Mouse (Mus musculus) kidney, embryonic 15.5 days (tissue): ENCODE data around the gene Slc32a1. TPM values are rescaled to one million over a fixed set of nuclear protein-coding genes. Genes with fewer than 3 reads are reported as not detected.

Source experiments
- ATAC-seq: fragments of 200-750 bp; cut with Nextera tagmentation; replicated peaks from 2 replicates; pipeline ENCODE4 v1.8.0; 2017; ENCODE audit warnings: moderate TSS enrichment; ENCODE audit not compliant: low FRiP score
- H3K27ac ChIP-seq: fragments of 300-500 bp; sonication (generic); 2 replicates; pipeline ENCODE4 v1.5.1; 2015; ENCODE audit warnings: mild to moderate bottlenecking, inconsistent platforms
- H3K27me3 ChIP-seq: fragments of 300-500 bp; sonication (generic); 2 replicates; pipeline ENCODE4 v1.6.1; 2015; ENCODE audit warnings: inconsistent platforms
- H3K36me3 ChIP-seq: fragments of 300-500 bp; sonication (generic); 2 replicates; pipeline ENCODE4 v1.6.1; 2015; ENCODE audit warnings: inconsistent platforms
- H3K4me1 ChIP-seq: fragments of 300-500 bp; sonication (generic); 2 replicates; pipeline ENCODE4 v1.6.1; 2015; ENCODE audit warnings: inconsistent platforms
- H3K4me2 ChIP-seq: fragments of 300-500 bp; sonication (generic); 2 replicates; pipeline ENCODE4 v1.6.1; 2015; ENCODE audit warnings: moderate library complexity, mild to moderate bottlenecking, inconsistent platforms
- H3K4me3 ChIP-seq: fragments of 300-500 bp; sonication (generic); replicated peaks from 2 replicates; pipeline ENCODE4 v1.5.1; 2015; ENCODE audit warnings: mild to moderate bottlenecking, inconsistent platforms
- H3K9ac ChIP-seq: fragments of 300-500 bp; sonication (generic); 2 replicates; pipeline ENCODE4 v1.6.1; 2015; ENCODE audit warnings: mild to moderate bottlenecking, inconsistent platforms
- H3K9me3 ChIP-seq: fragments of 300-500 bp; sonication (generic); replicated peaks from 2 replicates; pipeline ENCODE4 v1.6.1; 2016; ENCODE audit warnings: inconsistent platforms
- WGBS: fragments of 180-500 bp; shearing (Covaris S2); methylation state at CpG from one replicate; pipeline ENCODE4 v1.1.7; 2015; ENCODE audit warnings: mixed read lengths; 5-methylcytosine and 5-hydroxymethylcytosine counted together
- microRNA counts: library from miRNA; unstranded; fragments of <30 nt; microRNA quantifications from one replicate; lab custom pipeline; 2016
- microRNA-seq: library from miRNA; unstranded; fragments of <30 nt; microRNA quantifications from one replicate; pipeline ENCODE4, GENCODE M21; 2016
- polyA plus RNA-seq: library from polyadenylated mRNA; unstranded; fragments of >200 nt; fragmentation: Nextera tagmentation; extraction: Ambion mirVana; gene quantifications from 2 replicates; pipeline ENCODE4 v1.2.1, GENCODE M21; 2015

Slc32a1 gene
- polyA plus RNA-seq, 1 experiment from 2014 or later, result 0.14 TPM

GRCm38 (mm10) chr2:158642587-158642986, 32.0 kb downstream of the Slc32a1 start:
- no peak for ATAC-seq
- WGBS, result 98% methylated on average over 2 of the region's 2 CpGs
- H3K4me1 ChIP-seq, result no peaks in the 10 kb centered on the region
- H3K9ac ChIP-seq, result no peak overlapping the region
- peaks cover 37% of the 10 kb centered on the region for H3K36me3 ChIP-seq
- no peak overlapping the region for H3K4me3 ChIP-seq
- no peak overlapping the region for H3K27ac ChIP-seq
- H3K27me3 ChIP-seq, result no peaks in the 10 kb centered on the region
- no peaks in the 10 kb centered on the region for H3K9me3 ChIP-seq
- no peak overlapping the region for H3K4me2 ChIP-seq

GRCm38 (mm10) chr2:158643791-158644190, 33.2 kb downstream of the Slc32a1 start:
- H3K4me3 ChIP-seq, result no peak overlapping the region
- H3K27ac ChIP-seq, result no peak overlapping the region
- no peak overlapping the region for H3K4me2 ChIP-seq
- no peaks in the 10 kb centered on the region for H3K9me3 ChIP-seq
- WGBS, result 71% methylated on average over 3 of the region's 3 CpGs
- H3K27me3 ChIP-seq, result no peaks in the 10 kb centered on the region
- no peak for ATAC-seq
- no peak overlapping the region for H3K9ac ChIP-seq
- peaks cover 25% of the 10 kb centered on the region for H3K36me3 ChIP-seq
- no peaks in the 10 kb centered on the region for H3K4me1 ChIP-seq

- H3K9me3 ChIP-seq, result no peaks in the 10 kb centered on the region
- no peak overlapping the region for H3K4me2 ChIP-seq
- H3K27ac ChIP-seq, result no peak overlapping the region
- H3K36me3 ChIP-seq, result no peaks in the 10 kb centered on the region
- H3K27me3 ChIP-seq, result no peaks in the 10 kb centered on the region
- no peak overlapping the region for H3K4me3 ChIP-seq
- no peak overlapping the region for H3K9ac ChIP-seq
- 59% methylated on average over 7 of the region's 7 CpGs for WGBS
- ATAC-seq, result no peak
- H3K4me1 ChIP-seq, result no peaks in the 10 kb centered on the region
Observed at GRCm38 (mm10) chr2:158651159-158651908, 40.8 kb downstream of the Slc32a1 start.

- Histone ChIP-seq H3K9me3 (no peaks in the 10 kb centered on the region), H3K36me3 (no peaks in the 10 kb centered on the region), H3K27me3 (no peaks in the 10 kb centered on the region), H3K4me3 (no peak overlapping the region), H3K27ac (no peak overlapping the region), H3K9ac (no peak overlapping the region), H3K4me1 (peaks cover under 1% of the 10 kb centered on the region; the same call in 1 of the 2 replicates), H3K4me2 (no peak overlapping the region)
- ATAC-seq, result 0 out of 2 replicates have a peak, but pooled peaks have one; percentile 27
- WGBS, result 10% methylated on average over 4 of the region's 4 CpGs
Observed at GRCm38 (mm10) chr2:158652985-158653384, 42.4 kb downstream of the Slc32a1 start.

- no peak overlapping the region for H3K27ac ChIP-seq
- H3K4me1 ChIP-seq, result peaks cover 10% of the 10 kb centered on the region; the same call in 1 of the 2 replicates
- no peak overlapping the region for H3K4me3 ChIP-seq
- no peaks in the 10 kb centered on the region for H3K9me3 ChIP-seq
- 75% methylated on average over 9 of the region's 9 CpGs for WGBS
- ATAC-seq, result no peak
- H3K27me3 ChIP-seq, result no peaks in the 10 kb centered on the region
- no peak overlapping the region for H3K4me2 ChIP-seq
- no peak overlapping the region for H3K9ac ChIP-seq
- no peaks in the 10 kb centered on the region for H3K36me3 ChIP-seq
Observed at GRCm38 (mm10) chr2:158654717-158655116, 44.1 kb downstream of the Slc32a1 start.

GRCm38 (mm10) chr2:158655806-158656205, 45.2 kb downstream of the Slc32a1 start:
- no peaks in the 10 kb centered on the region for H3K9me3 ChIP-seq
- no peaks in the 10 kb centered on the region for H3K36me3 ChIP-seq
- no peak overlapping the region for H3K9ac ChIP-seq
- H3K27ac ChIP-seq, result no peak overlapping the region
- ATAC-seq, result no peak
- 81% methylated on average over 4 of the region's 4 CpGs for WGBS
- H3K27me3 ChIP-seq, result no peaks in the 10 kb centered on the region
- no peak overlapping the region for H3K4me3 ChIP-seq
- H3K4me1 ChIP-seq, result peaks cover 10% of the 10 kb centered on the region; the same call in 1 of the 2 replicates
- H3K4me2 ChIP-seq, result no peak overlapping the region

GRCm38 (mm10) chr2:158658822-158659221, 48.3 kb downstream of the Slc32a1 start:
- no peak overlapping the region for H3K4me2 ChIP-seq
- peaks cover 10% of the 10 kb centered on the region; the same call in 1 of the 2 replicates for H3K4me1 ChIP-seq
- no peak overlapping the region for H3K9ac ChIP-seq
- H3K27ac ChIP-seq, result peak overlapping the region; percentile 60; the same call in 1 of the 2 replicates
- peak; percentile 83 for ATAC-seq
- no peaks in the 10 kb centered on the region for H3K9me3 ChIP-seq
- 41% methylated on average over 6 of the region's 6 CpGs for WGBS
- H3K27me3 ChIP-seq, result no peaks in the 10 kb centered on the region
- H3K36me3 ChIP-seq, result no peaks in the 10 kb centered on the region
- no peak overlapping the region for H3K4me3 ChIP-seq

GRCm38 (mm10) chr2:158659346-158659745, 48.8 kb downstream of the Slc32a1 start:
- no peak for ATAC-seq
- Histone ChIP-seq H3K4me2 (no peak overlapping the region), H3K27me3 (no peaks in the 10 kb centered on the region), H3K4me3 (no peak overlapping the region), H3K9me3 (no peaks in the 10 kb centered on the region), H3K9ac (no peak overlapping the region), H3K36me3 (no peaks in the 10 kb centered on the region), H3K27ac (peak overlapping the region; percentile 60; the same call in 1 of the 2 replicates), H3K4me1 (peaks cover 10% of the 10 kb centered on the region; the same call in 1 of the 2 replicates)
- WGBS, result 74% methylated on average over 3 of the region's 3 CpGs

GRCm38 (mm10) chr2:158665098-158665497, 54.5 kb downstream of the Slc32a1 start, which contains the start of gene Ppp1r16b:
Gene Ppp1r16b, plus strand, starts transcription at chr2:158665398.
- WGBS, result 72% methylated on average over 4 of the region's 4 CpGs
- Histone ChIP-seq H3K9me3 (no peaks in the 10 kb centered on the region), H3K27me3 (peaks cover 46% of the 10 kb centered on the region), H3K4me1 (peaks cover 35% of the 10 kb centered on the region), H3K9ac (no peak within 1 kb of the TSS), H3K4me3 (no peak within 1 kb of the TSS), H3K36me3 (no peaks in the 10 kb centered on the region), H3K27ac (0 out of 2 replicates have a peak within 1 kb of the TSS, but pooled peaks have one; percentile 67), H3K4me2 (no peak within 1 kb of the TSS)
- no peak for ATAC-seq

MicroRNAs within 50 kb of the gene (microRNA counts, 519-probe panel; counts per million panel counts)
- 2,080 counts per million, percentile 20 among the panel's probes with 10 or more counts for microRNA mmu-miR-3474 (lab: Ali Mortazavi, UCI)

Small RNAs within 50 kb of the gene (microRNA-seq; reads per million reads assigned to microRNA genes)
- 1.8 reads per million, percentile 6 among the genes with 10 or more reads in this experiment for gene Mir3474

Other genes starting within 250 kb of the Slc32a1 start
- 4.9 and 8.0 TPM in 2 replicates for gene Snhg11, start 235.1 kb upstream of the Slc32a1 start, polyA plus RNA-seq
- 15.5 and 16.2 TPM in 2 replicates for gene Ralgapb, start 200.9 kb upstream of the Slc32a1 start, polyA plus RNA-seq
- not detected in 2 replicates for gene Adig, start 108.2 kb upstream of the Slc32a1 start, polyA plus RNA-seq
- gene Arhgap40, start 98.0 kb upstream of the Slc32a1 start, polyA plus RNA-seq, result 0.27 and 0.41 TPM in 2 replicates
- gene Actr5, start 14.1 kb downstream of the Slc32a1 start, polyA plus RNA-seq, result 10.9 and 12.3 TPM in 2 replicates
- 14.9 and 15.3 TPM in 2 replicates for gene Ppp1r16b, start 54.6 kb downstream of the Slc32a1 start, polyA plus RNA-seq
- 50.7 and 51.8 TPM in 2 replicates for gene Fam83d, start 157.3 kb downstream of the Slc32a1 start, polyA plus RNA-seq
- gene Dhx35, start 184.0 kb downstream of the Slc32a1 start, polyA plus RNA-seq, result 17.7 and 18.0 TPM in 2 replicates